Mouse (Mus musculus): ENCODE data around the gene Aip. TPM values are rescaled to one million over a fixed set of nuclear protein-coding genes. Genes with fewer than 3 reads are reported as not detected.
"Not testable (repeated sequence)": the region's sequence is repeated elsewhere in the genome, so short reads cannot be mapped to it uniquely, and the experiment has no call there.

The Aip gene
- polyA plus RNA-seq, 1 experiment from 2014 or later, result 98.5 TPM

GRCm38 (mm10) chr19:4129462-4129861 is 3.8 kb upstream of the Aip start:
- ATAC-seq (ENCODE audit: low FRiP score, low read depth), result no peak
- Histone ChIP-seq H3K27me3 (no peaks in the 10 kb centered on the region), H3K4me1 (peaks cover 22% of the 10 kb centered on the region), H3K4me3 (no peak overlapping the region), H3K27ac (no peak overlapping the region), H3K9ac (no peak overlapping the region), H3K4me2 (replicated peaks) (no peak overlapping the region), H3K36me3 (peaks cover 62% of the 10 kb centered on the region), H3K9me3 (no peaks in the 10 kb centered on the region)
- WGBS, result 91% methylated on average over 7 of the region's 7 CpGs

DNA sequence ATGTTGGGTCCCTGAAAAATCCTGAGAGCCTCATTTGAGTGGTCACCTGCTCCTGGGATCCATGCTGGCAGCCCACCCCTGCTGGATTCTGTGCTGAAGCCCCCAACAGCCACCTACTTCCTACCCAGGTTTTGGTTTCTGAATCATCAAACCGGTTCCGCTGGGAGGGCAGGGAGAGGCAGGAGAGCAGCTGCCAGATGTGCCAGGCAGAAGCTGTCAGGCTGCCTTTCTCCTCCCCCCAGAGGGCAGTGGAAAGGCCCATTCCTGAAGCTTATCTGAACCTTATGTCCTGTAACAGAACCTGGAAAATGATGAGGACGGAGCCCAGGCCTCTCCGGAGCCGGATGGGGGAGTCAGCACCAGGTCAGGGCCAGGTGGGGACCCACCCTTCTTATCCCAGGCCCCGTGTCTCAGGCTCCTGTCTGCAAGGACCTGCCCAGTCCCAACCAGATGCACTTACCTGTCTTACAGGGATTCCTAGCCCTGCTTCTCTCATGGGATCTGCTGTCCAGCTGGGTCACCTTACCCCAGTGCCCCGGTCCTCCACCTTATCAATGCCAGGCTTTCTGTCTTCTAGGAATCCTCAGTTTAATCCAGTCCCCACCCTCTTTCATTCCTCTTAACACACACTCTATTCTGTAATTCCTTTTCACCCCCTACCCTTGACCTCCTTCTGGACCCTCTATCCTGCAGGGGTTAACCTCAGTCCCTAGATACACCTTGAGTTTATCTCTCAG is 1.3 kb upstream of the Aip start:
- H3K9me3 ChIP-seq, result no peaks in the 10 kb centered on the region

DNA sequence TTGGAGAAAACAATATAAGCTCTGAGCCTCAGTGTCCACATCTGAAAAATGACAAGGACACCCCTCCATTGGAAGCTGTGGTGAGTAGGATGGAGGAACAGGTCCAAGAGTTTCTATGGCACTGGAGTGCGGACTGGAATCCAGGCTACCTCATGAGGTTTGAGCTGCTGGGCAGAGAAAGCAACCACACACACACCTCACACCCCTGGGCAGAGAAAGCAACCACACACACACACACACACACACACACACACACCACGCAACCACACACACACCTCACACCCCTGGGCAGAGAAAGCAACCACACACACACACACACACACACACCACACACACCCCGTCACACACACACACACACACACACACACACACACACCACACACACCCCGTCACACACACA is 390 bp downstream of the Aip start:
- H3K4me3 ChIP-seq, result peak overlapping the region; percentile 87
- H3K4me2 ChIP-seq (replicated peaks), result peak overlapping the region; percentile 62
- H3K9ac ChIP-seq, result peak overlapping the region; percentile 55
- WGBS, result 16% methylated on average over 4 of the region's 4 CpGs
- H3K36me3 ChIP-seq, result peaks cover 30% of the 10 kb centered on the region
- not testable (repeated sequence) for H3K9me3 ChIP-seq, H3K27me3 ChIP-seq
- peak overlapping the region; percentile 28; the same call in 1 of the 2 replicates for H3K27ac ChIP-seq
- peak; percentile 32 for ATAC-seq (ENCODE audit: low FRiP score, low read depth)
- peaks cover 36% of the 10 kb centered on the region for H3K4me1 ChIP-seq

More for the DNA sequence above, 1.3 kb upstream of the Aip start:
- Histone ChIP-seq H3K36me3 (peaks cover 43% of the 10 kb centered on the region), H3K4me3 (peak overlapping the region; percentile 87), H3K27me3 (no peaks in the 10 kb centered on the region), H3K9ac (peak overlapping the region; percentile 86), H3K4me2 (replicated peaks) (peak overlapping the region; percentile 89), H3K27ac (0 out of 2 replicates have a peak overlapping the region, but pooled peaks have one; percentile 39), H3K4me1 (peaks cover 28% of the 10 kb centered on the region)
- WGBS, result 45% methylated on average over 7 of the region's 7 CpGs
- ATAC-seq (ENCODE audit: low FRiP score, low read depth), result no peak

DNA sequence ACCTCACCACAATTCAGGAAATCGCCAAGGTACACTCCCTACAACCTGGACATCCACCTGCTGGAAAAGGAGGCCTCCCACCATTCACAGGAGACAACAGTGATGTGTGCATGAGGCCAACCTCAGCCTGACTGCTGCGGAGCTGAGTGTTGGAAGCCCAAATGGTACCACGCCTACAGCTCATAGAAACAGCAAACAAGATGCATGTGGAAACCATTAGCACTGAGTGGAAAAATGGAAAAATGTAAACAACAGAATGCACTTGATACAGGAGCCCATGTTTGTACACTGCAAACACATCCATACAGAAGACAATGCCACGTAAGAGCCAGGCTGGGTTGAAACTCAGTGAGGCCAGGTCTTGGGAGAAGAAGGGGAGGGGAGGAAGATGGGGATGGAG is 1.2 kb downstream of the Aip start:
- Histone ChIP-seq H3K4me1 (peaks cover 40% of the 10 kb centered on the region), H3K9me3 (no peaks in the 10 kb centered on the region), H3K27me3 (no peaks in the 10 kb centered on the region), H3K27ac (no peak overlapping the region), H3K36me3 (peaks cover 21% of the 10 kb centered on the region), H3K4me3 (no peak overlapping the region), H3K4me2 (replicated peaks) (no peak overlapping the region), H3K9ac (no peak overlapping the region)
- WGBS, result 68% methylated on average over 4 of the region's 4 CpGs
- no peak for ATAC-seq (ENCODE audit: low FRiP score, low read depth)

DNA sequence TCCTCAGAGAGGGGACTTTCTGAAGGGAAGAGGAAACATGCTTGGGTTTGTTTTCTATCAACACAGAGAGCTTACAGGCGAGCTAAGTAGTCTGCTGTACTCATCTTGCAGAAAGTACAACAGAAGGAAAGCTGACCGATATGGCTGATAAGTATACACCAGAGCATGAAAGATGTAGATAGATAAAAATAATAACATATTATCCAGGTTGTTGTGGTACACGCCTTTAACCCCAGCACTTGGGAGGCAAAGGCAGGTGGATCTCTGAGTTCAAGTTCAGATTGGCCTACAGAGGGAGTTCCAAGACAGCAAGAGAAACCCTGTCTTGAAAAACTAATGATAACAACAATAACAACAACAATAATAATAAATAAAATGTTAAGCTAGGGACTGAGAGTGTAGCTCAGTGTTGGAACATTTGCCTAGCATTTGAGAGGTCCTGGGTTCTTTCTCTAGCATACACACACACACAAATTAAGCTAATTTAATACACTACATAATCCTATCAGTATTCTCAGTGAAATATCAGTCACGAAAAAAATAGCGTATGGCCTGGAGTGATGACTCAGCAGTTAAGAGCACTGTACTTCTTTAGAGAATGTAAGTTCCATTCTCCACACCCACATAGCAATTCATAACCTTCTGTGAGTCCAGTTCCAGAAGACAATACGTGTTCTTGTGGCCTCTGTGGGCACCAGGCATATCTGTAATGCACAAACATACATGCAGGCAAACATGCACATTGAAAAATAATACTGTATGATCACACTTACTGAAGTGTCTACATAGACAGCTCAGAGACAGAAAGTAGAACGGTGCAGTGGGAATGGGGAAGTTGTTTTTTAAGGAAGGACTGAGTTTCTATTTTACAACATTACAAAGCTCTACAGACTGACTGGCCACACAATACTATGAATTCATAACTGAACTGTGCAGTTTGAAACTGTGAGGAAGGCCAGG is 3.0 kb downstream of the Aip start:
- Histone ChIP-seq H3K27me3 (no peaks in the 10 kb centered on the region), H3K9me3 (no peaks in the 10 kb centered on the region), H3K27ac (no peak overlapping the region), H3K9ac (no peak overlapping the region), H3K36me3 (peaks cover 15% of the 10 kb centered on the region), H3K4me3 (no peak overlapping the region), H3K4me1 (peaks cover 39% of the 10 kb centered on the region), H3K4me2 (replicated peaks) (no peak overlapping the region)
- WGBS, result 86% methylated on average over 7 of the region's 7 CpGs
- no peak for ATAC-seq (ENCODE audit: low FRiP score, low read depth)

DNA sequence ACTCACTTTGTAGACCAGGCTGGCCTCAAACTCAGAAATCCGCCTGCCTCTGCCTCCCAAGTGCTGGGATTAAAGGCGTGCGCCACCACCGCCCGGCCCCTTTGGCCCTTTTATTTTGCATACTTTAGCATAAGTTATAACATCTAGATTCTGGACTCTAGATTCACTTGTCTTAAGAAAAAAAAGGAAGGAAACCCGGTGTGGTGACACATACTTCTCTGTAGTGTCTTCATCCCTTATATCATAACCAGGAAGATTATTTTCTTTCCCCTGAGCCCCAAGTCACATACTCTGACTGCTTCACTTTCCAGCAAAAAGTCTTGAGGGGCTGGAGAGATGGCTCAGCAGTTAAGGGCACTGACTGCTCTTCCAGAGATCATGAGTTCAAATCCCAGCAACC is 3.8 kb downstream of the Aip start:
- WGBS, result 63% methylated on average over 6 of the region's 6 CpGs
- not testable (repeated sequence) for H3K9ac ChIP-seq; H3K4me3 ChIP-seq; H3K9me3 ChIP-seq; H3K27ac ChIP-seq; H3K27me3 ChIP-seq; ATAC-seq (ENCODE audit: low FRiP score, low read depth)
- Histone ChIP-seq H3K4me2 (replicated peaks) (peak overlapping the region; percentile 63), H3K4me1 (peaks cover 31% of the 10 kb centered on the region), H3K36me3 (peaks cover 19% of the 10 kb centered on the region)

- Histone ChIP-seq H3K36me3 (peaks cover 26% of the 10 kb centered on the region), H3K9ac (peak overlapping the region; percentile 75), H3K9me3 (no peaks in the 10 kb centered on the region), H3K4me2 (replicated peaks) (peak overlapping the region; percentile 63), H3K27ac (peak overlapping the region; percentile 80), H3K4me3 (peak overlapping the region; percentile 50), H3K4me1 (peaks cover 25% of the 10 kb centered on the region), H3K27me3 (no peaks in the 10 kb centered on the region)
- WGBS, result 2% methylated on average over 38 of the region's 38 CpGs
- ATAC-seq (ENCODE audit: low FRiP score, low read depth), result peak; percentile 77
Observed at GRCm38 (mm10) chr19:4121097-4121805, 4.4 kb downstream of the Aip start.

DNA sequence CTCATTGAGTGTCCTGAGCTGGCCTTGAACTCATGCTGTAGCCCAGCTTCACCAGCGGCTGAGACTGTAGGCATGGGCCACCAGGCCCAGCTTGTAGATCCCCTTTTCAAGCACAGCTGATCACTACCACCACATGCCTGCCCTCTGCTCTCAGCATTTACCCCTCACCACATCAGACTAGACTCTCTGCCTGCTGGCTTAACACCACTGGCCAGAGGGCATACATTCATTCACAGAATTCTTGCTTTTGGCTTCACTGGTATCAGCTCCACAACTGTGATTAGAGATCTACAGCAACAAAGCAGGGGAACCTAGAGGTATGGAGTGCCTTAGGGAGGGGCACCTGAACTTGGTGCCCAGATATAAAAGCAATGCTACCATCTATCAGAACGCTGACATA is 5.2 kb downstream of the Aip start:
- 97% methylated on average over 2 of the region's 2 CpGs for WGBS
- Histone ChIP-seq H3K4me3 (peak overlapping the region; percentile 50), H3K9ac (0 out of 2 replicates have a peak overlapping the region, but pooled peaks have one; percentile 31)

GRCm38 (mm10) chr19:4119716-4120487 is 5.8 kb downstream of the Aip start:
- no peak overlapping the region for H3K27ac ChIP-seq
- 85% methylated on average over 6 of the region's 6 CpGs for WGBS
- H3K9me3 ChIP-seq, result no peaks in the 10 kb centered on the region
- H3K4me2 ChIP-seq (replicated peaks), result peak overlapping the region; percentile 63
- ATAC-seq (ENCODE audit: low FRiP score, low read depth), result no peak
- no peak overlapping the region for H3K4me3 ChIP-seq
- 0 out of 2 replicates have a peak overlapping the region, but pooled peaks have one; percentile 31 for H3K9ac ChIP-seq
- H3K27me3 ChIP-seq, result no peaks in the 10 kb centered on the region
- peaks cover 22% of the 10 kb centered on the region for H3K4me1 ChIP-seq
- peaks cover 39% of the 10 kb centered on the region for H3K36me3 ChIP-seq

More for the DNA sequence above, 5.2 kb downstream of the Aip start:
- no peaks in the 10 kb centered on the region for H3K27me3 ChIP-seq
- H3K36me3 ChIP-seq, result peaks cover 33% of the 10 kb centered on the region
- ATAC-seq (ENCODE audit: low FRiP score, low read depth), result no peak
- peaks cover 25% of the 10 kb centered on the region for H3K4me1 ChIP-seq
- H3K27ac ChIP-seq, result no peak overlapping the region
- no peaks in the 10 kb centered on the region for H3K9me3 ChIP-seq
- peak overlapping the region; percentile 63 for H3K4me2 ChIP-seq (replicated peaks)

DNA sequence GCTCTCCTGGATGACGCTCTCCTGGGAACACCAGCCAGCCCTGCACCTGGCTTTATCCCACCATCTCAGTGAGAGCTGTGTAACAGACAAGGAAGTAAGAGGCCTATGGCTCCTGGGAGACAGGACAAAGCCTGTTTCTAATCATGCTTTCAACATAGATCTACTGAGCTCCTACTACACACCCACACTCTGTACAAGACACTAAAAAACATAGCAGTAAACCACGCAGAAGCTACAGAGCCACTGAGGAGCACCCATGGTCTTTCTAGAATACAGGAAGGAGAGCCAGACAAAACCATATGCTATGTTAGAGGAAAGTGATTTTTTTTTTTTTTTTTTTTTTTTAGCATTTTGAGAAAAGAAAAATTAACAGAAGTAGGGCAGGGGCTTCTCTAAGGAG is 7.3 kb downstream of the Aip start:
- WGBS, result 90% methylated on average over 2 of the region's 2 CpGs
- H3K4me3 ChIP-seq, result no peak overlapping the region
- no peaks in the 10 kb centered on the region for H3K9me3 ChIP-seq
- peaks cover 28% of the 10 kb centered on the region for H3K4me1 ChIP-seq
- no peak overlapping the region for H3K4me2 ChIP-seq (replicated peaks)
- no peak overlapping the region for H3K9ac ChIP-seq
- no peak overlapping the region for H3K27ac ChIP-seq
- ATAC-seq (ENCODE audit: low FRiP score, low read depth), result no peak
- no peaks in the 10 kb centered on the region for H3K27me3 ChIP-seq
- H3K36me3 ChIP-seq, result peaks cover 55% of the 10 kb centered on the region

DNA sequence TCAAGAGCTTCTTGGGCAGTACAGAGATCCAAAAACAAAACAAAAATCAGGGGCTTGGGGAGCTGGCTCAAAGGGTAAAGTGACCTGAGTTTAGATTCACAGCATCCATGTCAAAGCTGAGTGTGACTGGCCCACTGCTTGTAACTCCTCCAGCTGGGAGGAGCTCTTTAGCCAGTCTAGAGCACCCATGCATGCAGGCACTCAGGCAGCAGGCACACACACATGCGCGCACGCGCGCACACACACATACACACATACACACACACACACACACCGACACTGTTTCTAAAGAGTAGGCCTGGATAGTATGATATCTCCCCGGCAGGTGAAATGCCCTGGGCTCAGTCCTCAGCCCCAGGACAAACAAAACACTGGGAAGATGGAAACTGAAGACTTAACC is 8.7 kb downstream of the Aip start:
- Histone ChIP-seq H3K4me3 (no peak overlapping the region), H3K36me3 (peaks cover 68% of the 10 kb centered on the region), H3K27ac (no peak overlapping the region), H3K4me2 (replicated peaks) (no peak overlapping the region), H3K9me3 (no peaks in the 10 kb centered on the region), H3K9ac (no peak overlapping the region), H3K4me1 (peaks cover 32% of the 10 kb centered on the region), H3K27me3 (no peaks in the 10 kb centered on the region)
- 97% methylated on average over 7 of the region's 7 CpGs for WGBS
- ATAC-seq (ENCODE audit: low FRiP score, low read depth), result no peak

Measured in limb, embryonic 13.5 days (tissue).